Mouse (Mus musculus): ENCODE data around the gene Tob1. TPM values are rescaled to one million over a fixed set of nuclear protein-coding genes. Genes with fewer than 3 reads are reported as not detected.

Tob1 gene
- total and polyA plus RNA-seq, 3 experiments, result 2.4 to 7.5 TPM; not detected in 1

DNA sequence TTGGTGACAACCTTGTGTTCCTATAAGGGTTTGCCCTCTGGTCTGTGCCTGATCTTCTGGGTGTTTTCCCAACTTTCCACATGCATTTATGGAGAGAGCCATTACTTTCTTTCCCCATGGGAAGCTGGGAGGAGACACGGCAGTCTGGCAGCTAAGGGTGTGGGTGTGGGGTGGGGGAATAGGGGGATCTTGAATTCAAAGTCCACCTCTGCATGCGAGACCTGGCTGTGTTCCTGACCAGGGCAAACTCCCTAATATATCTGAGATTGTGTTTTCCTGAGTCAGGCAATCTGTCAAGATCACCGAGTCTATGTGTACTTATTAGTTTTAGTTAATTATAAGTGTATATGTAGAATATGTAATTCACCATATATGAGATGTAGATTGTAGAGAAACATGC lies 14.9 kb upstream of the Tob1 start:
- Histone ChIP-seq H3K9me3 (replicated peaks; ENCODE audit: insufficient read depth, low read length) (no peaks in the 10 kb centered on the region), H3K27ac (ENCODE audit: control insufficient read depth, low read depth, low read length) (no peak overlapping the region), H3K36me3 (ENCODE audit: control insufficient read depth in 1 of 2, insufficient read depth in 2 of 2, low read length in 2 of 2) (peaks cover 0 to 6% of the 10 kb centered on the region in 2 experiments; a peak in 2 of 4 replicates), H3K79me2 (ENCODE audit: control insufficient read depth, insufficient read depth, low read length, poor library complexity) (no peaks in the 10 kb centered on the region), H3K4me3 (ENCODE audit: control insufficient read depth in 1 of 2, insufficient read depth in 1 of 2, low read depth in 2 of 2, low read length in 2 of 2) (no peak overlapping the region), H3K9ac (ENCODE audit: control insufficient read depth, low read depth, low read length, poor library complexity, severe bottlenecking) (no peak overlapping the region), H3K4me1 (ENCODE audit: control insufficient read depth in 1 of 2, insufficient read depth in 2 of 2, low read length in 2 of 2) (no peaks in the 10 kb centered on the region), H3K27me3 (ENCODE audit: control insufficient read depth in 1 of 2, insufficient read depth in 2 of 2, low read length in 2 of 2) (peaks cover 0 to 2% of the 10 kb centered on the region in 2 experiments; a peak in 1 of 4 replicates)
- TF ChIP-seq TBP (IDR thresholded peaks at IDR 0.05; ENCODE audit: low read depth, low read length) (no peak), NELFE (IDR thresholded peaks at IDR 0.05; ENCODE audit: low read depth, low read length) (no peak), ELF1 (IDR thresholded peaks at IDR 0.05; ENCODE audit: low read depth, low read length) (no peak)
- no peak for DNase-seq (ENCODE audit: low read depth, low spot score)

DNA sequence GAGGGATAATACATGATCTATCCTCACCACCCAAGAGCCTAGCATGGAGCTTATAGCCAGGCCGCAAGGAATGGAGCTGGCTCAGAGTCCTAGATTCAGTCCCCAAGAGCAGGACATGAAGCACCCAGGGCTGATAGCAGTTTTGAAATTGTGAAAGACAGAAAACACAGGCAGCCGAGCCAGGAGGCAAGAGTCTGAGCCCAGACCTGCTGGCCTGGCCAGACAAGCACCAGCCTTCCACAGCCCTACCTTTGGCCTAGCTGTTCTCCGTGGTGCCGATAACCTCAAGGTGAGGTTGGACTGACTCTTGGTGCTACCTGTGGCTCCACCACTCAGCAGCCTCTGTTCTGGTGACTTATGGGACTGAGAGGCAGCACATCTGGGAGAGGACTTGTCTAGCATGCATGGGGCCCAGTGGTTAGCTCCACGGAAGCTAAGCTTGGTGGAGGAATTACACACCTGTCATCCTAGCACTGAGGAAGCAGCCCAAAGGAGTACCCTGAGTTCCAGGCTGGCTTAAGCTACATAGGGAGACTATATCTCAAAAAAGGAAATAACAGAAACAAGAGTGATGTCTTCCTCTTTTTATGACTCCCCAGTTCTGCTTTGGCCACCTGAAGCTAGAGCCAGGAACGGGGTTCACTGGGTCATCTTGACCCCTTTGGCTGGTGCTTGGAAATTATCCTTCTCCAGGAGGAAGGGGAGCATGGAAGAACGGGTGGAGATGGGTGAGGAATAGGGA lies 12.7 kb upstream of the Tob1 start:
- H3K27me3 ChIP-seq (ENCODE audit: control insufficient read depth in 1 of 2, insufficient read depth in 2 of 2, low read length in 2 of 2), result peaks cover 0 to 2% of the 10 kb centered on the region in 2 experiments; a peak in 1 of 4 replicates
- H3K9ac ChIP-seq (ENCODE audit: control insufficient read depth, low read depth, low read length, poor library complexity, severe bottlenecking), result no peak overlapping the region
- H3K36me3 ChIP-seq (ENCODE audit: control insufficient read depth in 1 of 2, insufficient read depth in 2 of 2, low read length in 2 of 2), result peaks cover 0 to 8% of the 10 kb centered on the region in 2 experiments; a peak in 2 of 4 replicates
- H3K9me3 ChIP-seq (replicated peaks; ENCODE audit: insufficient read depth, low read length), result no peaks in the 10 kb centered on the region
- no peaks in the 10 kb centered on the region for H3K79me2 ChIP-seq (ENCODE audit: control insufficient read depth, insufficient read depth, low read length, poor library complexity)
- H3K4me3 ChIP-seq (ENCODE audit: control insufficient read depth in 1 of 2, insufficient read depth in 1 of 2, low read depth in 2 of 2, low read length in 2 of 2), result no peak overlapping the region
- peaks cover 0 to 2% of the 10 kb centered on the region in 2 experiments; a peak in 2 of 4 replicates for H3K4me1 ChIP-seq (ENCODE audit: control insufficient read depth in 1 of 2, insufficient read depth in 2 of 2, low read length in 2 of 2)
- no peak overlapping the region for H3K27ac ChIP-seq (ENCODE audit: control insufficient read depth, low read depth, low read length)
- no peak for DNase-seq (ENCODE audit: low read depth, low spot score)
- no peak for TF ChIP-seq SIN3A (IDR thresholded peaks at IDR 0.05; ENCODE audit: low read length)

DNA sequence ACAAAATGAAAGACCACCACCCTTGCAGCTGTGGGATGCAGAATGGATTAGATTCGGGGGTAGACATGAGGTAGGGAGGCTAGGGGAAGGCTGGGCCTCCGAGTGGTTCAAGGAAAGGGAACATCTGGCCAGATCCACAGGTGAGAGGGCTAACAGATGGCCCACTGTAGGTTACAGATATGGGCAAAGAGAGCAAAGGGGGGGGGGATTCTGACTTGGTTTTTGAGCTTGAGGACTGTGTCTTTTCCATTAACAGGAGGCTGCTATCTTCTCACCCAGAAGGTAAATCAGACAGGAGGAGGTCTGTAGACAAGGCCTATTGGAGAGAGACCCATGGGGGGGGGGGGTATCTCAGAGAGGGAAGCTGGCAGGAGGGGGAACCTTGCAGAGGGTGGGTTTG lies 11.5 kb upstream of the Tob1 start:
- no peak overlapping the region for H3K4me3 ChIP-seq (ENCODE audit: control insufficient read depth in 1 of 2, insufficient read depth in 1 of 2, low read depth in 2 of 2, low read length in 2 of 2)
- H3K9me3 ChIP-seq (replicated peaks; ENCODE audit: insufficient read depth, low read length), result no peaks in the 10 kb centered on the region
- H3K9ac ChIP-seq (ENCODE audit: control insufficient read depth, low read depth, low read length, poor library complexity, severe bottlenecking), result no peak overlapping the region
- no peak for DNase-seq (ENCODE audit: low read depth, low spot score)
- H3K79me2 ChIP-seq (ENCODE audit: control insufficient read depth, insufficient read depth, low read length, poor library complexity), result no peaks in the 10 kb centered on the region
- H3K27me3 ChIP-seq (ENCODE audit: control insufficient read depth in 1 of 2, insufficient read depth in 2 of 2, low read length in 2 of 2), result peaks cover 0 to 2% of the 10 kb centered on the region in 2 experiments; a peak in 1 of 4 replicates
- H3K36me3 ChIP-seq (ENCODE audit: control insufficient read depth in 1 of 2, insufficient read depth in 2 of 2, low read length in 2 of 2), result peaks cover 0 to 8% of the 10 kb centered on the region in 2 experiments; a peak in 2 of 4 replicates
- H3K4me1 ChIP-seq (ENCODE audit: control insufficient read depth in 1 of 2, insufficient read depth in 2 of 2, low read length in 2 of 2), result peaks cover 0 to 2% of the 10 kb centered on the region in 2 experiments; a peak in 2 of 4 replicates
- no peak overlapping the region for H3K27ac ChIP-seq (ENCODE audit: control insufficient read depth, low read depth, low read length)
- TF ChIP-seq MYC (IDR thresholded peaks at IDR 0.05; ENCODE audit: low read depth, low read length) (no peak), HCFC1 (IDR thresholded peaks at IDR 0.05; ENCODE audit: low read depth, low read length) (no peak), TCF12 (IDR thresholded peaks at IDR 0.05; ENCODE audit: low read depth, low read length) (no peak), ZC3H11A (IDR thresholded peaks at IDR 0.05; ENCODE audit: low read depth, low read length) (no peak), SIN3A (IDR thresholded peaks at IDR 0.05; ENCODE audit: low read length) (no peak), SMC3 (IDR thresholded peaks at IDR 0.05; ENCODE audit: low read depth, low read length) (no peak), ZNF384 (IDR thresholded peaks at IDR 0.05; ENCODE audit: low read depth, low read length) (no peak), USF1 (IDR thresholded peaks at IDR 0.05; ENCODE audit: low read depth, low read length) (no peak), NRF1 (IDR thresholded peaks at IDR 0.05; ENCODE audit: insufficient read depth, low read depth, low read length, poor library complexity, severe bottlenecking) (no peak), POLR2A (IDR thresholded peaks at IDR 0.05; ENCODE audit: control insufficient read depth in 1 of 2, insufficient read depth in 1 of 2, low read depth in 1 of 2, low read length in 2 of 2, poor library complexity in 1 of 2) (no peak), CHD2 (IDR thresholded peaks at IDR 0.05; ENCODE audit: low read length) (no peak)
